Mouse (Mus musculus) stomach, postnatal 0 days (tissue): ENCODE measurements around the gene Ccr7. TPM values are rescaled to one million over a fixed set of nuclear protein-coding genes. Genes with fewer than 3 reads are reported as not detected.

Experiments
- ATAC-seq: fragments of 200-750 bp; cut with Nextera tagmentation; 2 replicates; pipeline ENCODE4 v1.8.0; 2017; ENCODE audit not compliant: low FRiP score, low TSS enrichment
- DNase-seq: peaks from one replicate; pipeline ENCODE4 v3.0.0-alpha.2; 2016; ENCODE audit warnings: low spot score
- H3K27ac ChIP-seq: fragments of 300-500 bp; sonication (generic); replicated peaks from 2 replicates; pipeline ENCODE4 v1.5.1; 2014; ENCODE audit warnings: mild to moderate bottlenecking, control low read depth
- H3K27me3 ChIP-seq: fragments of 300-500 bp; sonication (generic); 2 replicates; pipeline ENCODE4 v1.6.1; 2014; ENCODE audit warnings: low read length; ENCODE audit not compliant: control insufficient read depth, insufficient read depth
- H3K36me3 ChIP-seq: fragments of 300-500 bp; sonication (generic); 2 replicates; pipeline ENCODE4 v1.6.1; 2014; ENCODE audit warnings: low read length, mixed read lengths; ENCODE audit not compliant: control insufficient read depth, insufficient read depth
- H3K4me1 ChIP-seq: fragments of 300-500 bp; sonication (generic); replicated peaks from 2 replicates; pipeline ENCODE4 v1.6.1; 2014; ENCODE audit warnings: antibody characterized with exemption; ENCODE audit not compliant: control insufficient read depth, insufficient read depth
- H3K4me2 ChIP-seq: fragments of 300-500 bp; sonication (generic); replicated peaks from 2 replicates; pipeline ENCODE4 v1.6.1; 2014; ENCODE audit warnings: low read depth, mild to moderate bottlenecking, control low read depth, moderate library complexity
- H3K4me3 ChIP-seq: fragments of 300-500 bp; sonication (generic); 2 replicates; pipeline ENCODE4 v1.5.1; 2014; ENCODE audit warnings: low read depth, low read length, control low read depth
- H3K9ac ChIP-seq: fragments of 300-500 bp; sonication (generic); 2 replicates; pipeline ENCODE4 v1.6.1; 2014; ENCODE audit warnings: mild to moderate bottlenecking, low read length, control low read depth, mixed read lengths
- H3K9me3 ChIP-seq: fragments of 300-500 bp; sonication (generic); 2 replicates; pipeline ENCODE4 v1.6.1; 2016; ENCODE audit warnings: low read length; ENCODE audit not compliant: control insufficient read depth
- CTCF ChIP-seq: IDR thresholded peaks from 2 replicates; pipeline ENCODE4 v1.5.1; 2016; ENCODE audit warnings: antibody characterized with exemption, low read depth, mild to moderate bottlenecking, moderate library complexity
- EP300 ChIP-seq: optimal IDR thresholded peaks from 2 replicates; pipeline ENCODE3; 2016; ENCODE audit warnings: antibody characterized with exemption
- WGBS: fragments of 180-500 bp; shearing (Covaris S2); extraction: QIAGEN DNeasy Blood & Tissue Kit; methylation state at CpG from one replicate; pipeline ENCODE4 v1.1.7; 2014; 5-methylcytosine and 5-hydroxymethylcytosine counted together
- polyA plus RNA-seq: library from polyadenylated mRNA; unstranded; fragments of >200 nt; fragmentation: Nextera tagmentation; extraction: Ambion mirVana; gene quantifications from 2 replicates; pipeline ENCODE4 v1.2.1, GENCODE M21; 2015

The Ccr7 gene
- polyA plus RNA-seq, 1 experiment from 2014 or later = 0.07 TPM

- Histone ChIP-seq H3K27ac (no peak overlapping the region), H3K4me1 (no peaks in the 10 kb centered on the region), H3K27me3 (no peaks in the 10 kb centered on the region), H3K36me3 (no peaks in the 10 kb centered on the region), H3K9me3 (no peaks in the 10 kb centered on the region), H3K4me3 (no peak overlapping the region), H3K4me2 (no peak overlapping the region), H3K9ac (no peak overlapping the region)
- DNase-seq (no peak), ATAC-seq (no peak)
- TF ChIP-seq EP300 (no peak), CTCF (no peak)
- 91% methylated on average over 2 of the region's 2 CpGs for WGBS
Measured at GRCm38 (mm10) chr11:99169438-99169837, 14.6 kb upstream of the Ccr7 start.

GRCm38 (mm10) chr11:99168030-99168474 lies 13.2 kb upstream of the Ccr7 start:
- Histone ChIP-seq H3K9me3 (no peaks in the 10 kb centered on the region), H3K4me3 (no peak overlapping the region), H3K4me2 (no peak overlapping the region), H3K9ac (no peak overlapping the region), H3K27ac (no peak overlapping the region), H3K27me3 (no peaks in the 10 kb centered on the region), H3K36me3 (no peaks in the 10 kb centered on the region), H3K4me1 (no peaks in the 10 kb centered on the region)
- no peak for DNase-seq
- no peak for TF ChIP-seq EP300
- TF ChIP-seq CTCF = no peak
- 56% methylated on average over 12 of the region's 12 CpGs for WGBS
- ATAC-seq = no peak

GRCm38 (mm10) chr11:99167576-99167975 lies 12.7 kb upstream of the Ccr7 start:
- no peak for DNase-seq
- Histone ChIP-seq H3K9me3 (no peaks in the 10 kb centered on the region), H3K27ac (no peak overlapping the region), H3K4me3 (no peak overlapping the region), H3K4me1 (no peaks in the 10 kb centered on the region), H3K4me2 (no peak overlapping the region), H3K36me3 (no peaks in the 10 kb centered on the region), H3K27me3 (no peaks in the 10 kb centered on the region), H3K9ac (no peak overlapping the region)
- no peak for TF ChIP-seq CTCF
- no peak for TF ChIP-seq EP300
- ATAC-seq = no peak
- WGBS = 83% methylated on average over 7 of the region's 7 CpGs

- ATAC-seq (no peak), DNase-seq (no peak)
- 88% methylated on average over 7 of the region's 7 CpGs for WGBS
- no peaks in the 10 kb centered on the region for H3K27me3 ChIP-seq
- H3K9me3 ChIP-seq = no peaks in the 10 kb centered on the region
- TF ChIP-seq EP300 (no peak), CTCF (no peak)
- no peaks in the 10 kb centered on the region for H3K36me3 ChIP-seq
- H3K27ac ChIP-seq = no peak overlapping the region
- H3K4me1 ChIP-seq = no peaks in the 10 kb centered on the region
- H3K4me3 ChIP-seq = no peak overlapping the region
- no peak overlapping the region for H3K9ac ChIP-seq
- no peak overlapping the region for H3K4me2 ChIP-seq
Measured at GRCm38 (mm10) chr11:99166241-99166640, 11.4 kb upstream of the Ccr7 start.

- no peak for DNase-seq
- no peak for TF ChIP-seq EP300
- TF ChIP-seq CTCF = no peak
- no peaks in the 10 kb centered on the region for H3K36me3 ChIP-seq
- no peaks in the 10 kb centered on the region for H3K27me3 ChIP-seq
- H3K9me3 ChIP-seq = no peaks in the 10 kb centered on the region
- H3K27ac ChIP-seq = no peak overlapping the region
- no peak for ATAC-seq
- WGBS = 58% methylated on average over 11 of the region's 11 CpGs
- no peak overlapping the region for H3K4me3 ChIP-seq
- H3K9ac ChIP-seq = no peak overlapping the region
- H3K4me2 ChIP-seq = no peak overlapping the region
- no peaks in the 10 kb centered on the region for H3K4me1 ChIP-seq
Measured at GRCm38 (mm10) chr11:99165031-99165752, 10.3 kb upstream of the Ccr7 start.

GRCm38 (mm10) chr11:99162972-99163686 lies 8.3 kb upstream of the Ccr7 start:
- Histone ChIP-seq H3K9ac (no peak overlapping the region), H3K4me2 (no peak overlapping the region), H3K4me3 (no peak overlapping the region), H3K36me3 (no peaks in the 10 kb centered on the region), H3K27me3 (no peaks in the 10 kb centered on the region), H3K9me3 (no peaks in the 10 kb centered on the region), H3K4me1 (no peaks in the 10 kb centered on the region), H3K27ac (no peak overlapping the region)
- WGBS = 70% methylated on average over 10 of the region's 10 CpGs
- DNase-seq (no peak), ATAC-seq (no peak)
- TF ChIP-seq EP300 (no peak), CTCF (no peak)
